Mouse (Mus musculus) hindbrain, embryonic 13.5 days (tissue): ENCODE measurements around the gene Atp13a3. TPM values are rescaled to one million over a fixed set of nuclear protein-coding genes. Genes with fewer than 3 reads are reported as not detected.

Source experiments
- ATAC-seq: fragments of 200-750 bp; cut with Nextera tagmentation; 2 replicates; pipeline ENCODE4 v1.8.0; 2017; ENCODE audit warnings: moderate TSS enrichment; ENCODE audit not compliant: low FRiP score
- H3K27ac ChIP-seq: fragments of 300-500 bp; sonication (generic); 2 replicates; pipeline ENCODE4 v1.5.1; 2015; ENCODE audit warnings: inconsistent platforms, mild to moderate bottlenecking, moderate library complexity
- H3K27me3 ChIP-seq: fragments of 300-500 bp; sonication (generic); 2 replicates; pipeline ENCODE4 v1.6.1; 2015; ENCODE audit warnings: mild to moderate bottlenecking, inconsistent platforms
- H3K36me3 ChIP-seq: fragments of 300-500 bp; sonication (generic); 2 replicates; pipeline ENCODE4 v1.6.1; 2015; ENCODE audit warnings: mild to moderate bottlenecking, inconsistent platforms
- H3K4me1 ChIP-seq: fragments of 300-500 bp; sonication (generic); replicated peaks from 2 replicates; pipeline ENCODE4 v1.6.1; 2015; ENCODE audit warnings: inconsistent platforms
- H3K4me2 ChIP-seq: fragments of 300-500 bp; sonication (generic); 2 replicates; pipeline ENCODE4 v1.6.1; 2015; ENCODE audit warnings: inconsistent platforms, mild to moderate bottlenecking, moderate library complexity
- H3K4me3 ChIP-seq: fragments of 300-500 bp; sonication (generic); 2 replicates; pipeline ENCODE4 v1.5.1; 2015; ENCODE audit warnings: mild to moderate bottlenecking, inconsistent platforms
- H3K9ac ChIP-seq: fragments of 300-500 bp; sonication (generic); 2 replicates; pipeline ENCODE4 v1.6.1; 2015; ENCODE audit warnings: mild to moderate bottlenecking, inconsistent platforms
- H3K9me3 ChIP-seq: fragments of 300-500 bp; sonication (generic); 2 replicates; pipeline ENCODE4 v1.6.1; 2016; ENCODE audit warnings: inconsistent platforms
- WGBS: fragments of 180-500 bp; shearing (Covaris S2); methylation state at CpG from one replicate; pipeline ENCODE4 v1.1.7; 2015; 5-methylcytosine and 5-hydroxymethylcytosine counted together
- polyA plus RNA-seq: library from polyadenylated mRNA; unstranded; fragments of >200 nt; fragmentation: Nextera tagmentation; extraction: Ambion mirVana; gene quantifications from 2 replicates; pipeline ENCODE4 v1.2.1, GENCODE M21; 2015

The Atp13a3 gene
- polyA plus RNA-seq, 1 experiment from 2014 or later, result 7.4 TPM

DNA sequence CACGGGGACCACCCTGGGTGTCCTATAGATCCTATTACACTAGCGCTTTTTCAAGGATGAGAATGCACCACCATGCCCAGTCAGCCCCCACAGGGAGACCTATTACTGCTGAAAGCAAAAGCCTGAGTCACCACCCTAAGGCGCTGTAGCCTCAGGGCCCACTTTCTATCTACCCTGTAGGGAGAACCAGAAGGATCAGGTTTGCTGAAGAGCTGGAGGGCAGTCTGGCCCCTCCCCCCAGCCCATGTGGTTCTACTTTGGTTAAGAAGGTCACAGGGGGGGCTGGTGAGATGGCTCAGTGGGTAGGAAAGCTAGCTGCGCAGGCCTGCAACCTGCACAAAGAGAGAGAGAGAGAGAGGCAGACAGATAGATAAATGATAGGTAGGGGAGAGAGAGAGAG is 120.1 kb downstream of the Atp13a3 start:
- Histone ChIP-seq H3K36me3 (no peaks in the 10 kb centered on the region), H3K27me3 (peaks cover 70% of the 10 kb centered on the region), H3K9me3 (no peaks in the 10 kb centered on the region), H3K4me2 (no peak overlapping the region), H3K4me3 (no peak overlapping the region), H3K4me1 (peaks cover 22% of the 10 kb centered on the region), H3K9ac (no peak overlapping the region), H3K27ac (no peak overlapping the region)
- WGBS, result 60% methylated on average over 4 of the region's 4 CpGs
- no peak for ATAC-seq

- no peaks in the 10 kb centered on the region for H3K9me3 ChIP-seq
- H3K4me2 ChIP-seq, result peak overlapping the region; percentile 51
- no peak overlapping the region for H3K9ac ChIP-seq
- WGBS, result 1% methylated on average over 15 of the region's 15 CpGs
- peak; percentile 61 for ATAC-seq
- peak overlapping the region; percentile 21 for H3K4me3 ChIP-seq
- peaks cover 78% of the 10 kb centered on the region for H3K27me3 ChIP-seq
- peaks cover 15% of the 10 kb centered on the region for H3K4me1 ChIP-seq
- no peaks in the 10 kb centered on the region for H3K36me3 ChIP-seq
- no peak overlapping the region for H3K27ac ChIP-seq
Measured at GRCm38 (mm10) chr16:30283743-30284337, 121.9 kb downstream of the Atp13a3 start.

DNA sequence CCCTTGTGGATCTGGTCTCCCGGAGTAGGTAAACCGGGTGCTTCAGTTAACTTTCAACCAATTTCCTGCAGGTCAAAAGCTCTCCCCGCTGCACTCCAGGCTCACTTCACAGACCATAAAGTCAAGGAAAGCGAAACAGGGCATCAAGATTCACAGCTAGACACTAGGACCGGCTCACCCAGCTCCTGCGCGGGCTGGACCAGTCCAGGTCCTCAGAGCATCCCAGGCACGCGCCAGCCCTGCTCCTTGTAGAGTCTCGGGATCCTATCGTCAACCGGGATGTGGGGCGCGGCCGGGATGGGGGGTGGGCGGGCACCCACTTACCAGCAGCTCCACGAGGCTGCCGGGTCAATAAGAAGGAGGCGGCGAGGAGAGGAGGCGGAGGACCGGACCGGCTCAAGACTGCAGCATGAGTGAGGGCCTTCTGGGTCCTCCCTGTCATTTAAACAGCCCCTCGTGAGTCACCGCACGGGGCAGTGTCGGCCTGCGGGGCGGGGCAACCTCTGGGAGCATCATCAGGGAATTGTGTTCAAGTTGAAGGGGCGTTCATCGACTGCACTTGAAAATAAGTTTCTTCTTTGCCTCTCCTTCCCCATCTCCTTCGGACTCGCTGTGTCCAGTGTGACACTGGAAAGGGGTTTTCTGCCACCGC is 122.8 kb downstream of the Atp13a3 start, which contains the start of gene Lrrc15:
TSS of gene Lrrc15 (minus strand) at position 413 of the 652 bp plus-strand sequence.
- Histone ChIP-seq H3K9me3 (no peaks in the 10 kb centered on the region), H3K4me3 (peak within 1 kb of the TSS; percentile 27), H3K4me2 (peak within 1 kb of the TSS; percentile 51), H3K27me3 (peaks cover 69% of the 10 kb centered on the region), H3K4me1 (peaks cover 20% of the 10 kb centered on the region), H3K9ac (0 out of 2 replicates have a peak within 1 kb of the TSS, but pooled peaks have one; percentile 55), H3K27ac (no peak within 1 kb of the TSS), H3K36me3 (no peaks in the 10 kb centered on the region)
- 0 out of 2 replicates have a peak, but pooled peaks have one; percentile 22 for ATAC-seq
- WGBS, result 7% methylated on average over 34 of the region's 34 CpGs

DNA sequence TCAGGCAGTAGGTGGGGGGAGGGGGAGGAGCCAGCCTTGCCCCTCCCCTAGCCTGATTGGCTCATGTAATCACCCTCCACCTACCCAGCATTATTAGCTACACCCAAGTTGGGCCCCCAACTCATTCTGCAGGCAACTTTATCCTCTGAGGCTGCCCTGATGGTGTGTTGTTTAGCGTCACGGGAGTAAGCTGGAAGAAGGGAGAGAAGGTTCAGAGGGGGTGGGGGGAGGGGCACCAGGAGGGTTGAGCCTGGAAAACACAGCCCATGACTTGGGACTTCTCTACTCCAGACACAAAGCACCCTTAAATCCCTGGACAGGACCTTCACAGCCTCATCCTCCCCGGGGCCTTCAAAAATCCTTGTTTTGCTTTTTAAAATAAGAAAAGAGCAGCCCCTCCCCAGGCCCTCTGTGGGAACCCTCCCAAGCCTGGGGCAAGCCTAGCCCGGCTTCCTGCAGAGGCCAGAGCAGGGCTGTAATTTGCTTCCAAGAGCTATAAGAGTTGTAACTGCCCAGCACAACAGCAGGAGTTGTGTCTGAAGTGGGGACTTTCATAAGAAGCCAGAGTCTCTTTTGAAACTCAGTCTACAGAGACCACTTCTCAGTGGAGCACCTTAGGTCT is 125.0 kb downstream of the Atp13a3 start:
- no peaks in the 10 kb centered on the region for H3K36me3 ChIP-seq
- no peak overlapping the region for H3K4me3 ChIP-seq
- H3K4me2 ChIP-seq, result no peak overlapping the region
- ATAC-seq, result no peak
- H3K9ac ChIP-seq, result no peak overlapping the region
- peaks cover 62% of the 10 kb centered on the region for H3K27me3 ChIP-seq
- H3K27ac ChIP-seq, result no peak overlapping the region
- peaks cover 21% of the 10 kb centered on the region for H3K4me1 ChIP-seq
- H3K9me3 ChIP-seq, result no peaks in the 10 kb centered on the region
- WGBS, result 20% methylated on average over 4 of the region's 4 CpGs

DNA sequence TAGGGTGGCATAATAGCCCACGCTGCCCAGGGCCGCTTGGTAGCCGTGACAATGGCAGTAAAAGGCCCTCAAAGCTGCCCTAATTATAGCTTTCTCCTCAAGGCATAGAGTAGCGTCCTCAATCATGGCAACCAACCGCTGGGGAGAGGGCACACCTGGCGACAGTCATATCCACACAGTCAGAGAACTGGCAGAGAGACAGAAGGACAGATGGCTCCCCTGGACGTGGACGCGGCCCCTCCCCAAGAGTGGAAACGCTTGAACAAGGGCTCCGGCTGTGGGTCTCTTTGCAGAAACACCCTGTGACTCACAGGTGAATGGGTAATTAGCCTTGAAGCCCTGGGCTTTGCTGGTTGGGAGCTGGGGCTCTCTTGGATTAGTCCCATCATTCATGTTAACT is 127.4 kb downstream of the Atp13a3 start:
- no peak for ATAC-seq
- 77% methylated on average over 11 of the region's 11 CpGs for WGBS

DNA sequence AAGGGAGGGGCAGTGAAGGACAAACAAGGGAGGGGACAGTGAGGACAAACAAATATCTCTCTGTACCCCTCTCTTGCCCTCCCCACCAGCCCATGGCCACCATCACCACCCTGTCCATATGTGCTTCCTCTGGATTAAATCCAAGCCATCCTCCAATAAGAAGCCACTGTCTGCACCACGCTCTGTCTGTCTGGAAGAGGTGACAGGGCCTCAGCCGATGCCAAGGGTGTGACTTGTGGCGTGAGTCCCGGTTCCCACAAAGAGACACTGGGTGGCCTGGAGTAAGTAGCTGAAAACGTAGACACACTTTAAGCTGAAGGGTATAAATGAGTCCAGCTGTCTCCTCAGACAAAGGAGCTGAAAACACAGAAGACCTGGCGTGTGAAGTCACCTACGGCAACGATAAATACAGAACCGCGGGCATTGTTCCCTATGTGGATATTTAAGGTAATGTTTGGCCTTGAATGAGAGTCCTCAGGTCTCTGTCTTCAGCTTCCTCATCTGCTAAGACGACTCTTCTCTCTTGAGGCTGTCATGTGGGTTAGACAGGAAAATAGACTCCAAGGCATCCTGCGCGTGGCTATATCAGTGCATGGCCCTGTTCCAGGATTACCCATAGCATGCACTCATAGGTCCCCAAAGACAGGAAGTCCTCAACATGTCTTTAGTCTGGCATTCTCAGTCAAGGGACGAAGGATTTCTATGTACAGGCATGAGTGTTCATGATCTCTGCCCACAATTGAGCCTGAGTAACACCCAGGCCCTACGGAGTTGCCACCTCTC is 130.0 kb downstream of the Atp13a3 start:
- no peak overlapping the region for H3K4me3 ChIP-seq
- 74% methylated on average over 15 of the region's 15 CpGs for WGBS

More for the DNA sequence above, 127.4 kb downstream of the Atp13a3 start:
- peaks cover 50% of the 10 kb centered on the region for H3K27me3 ChIP-seq
- no peak overlapping the region for H3K9ac ChIP-seq
- peaks cover 12% of the 10 kb centered on the region for H3K4me1 ChIP-seq
- no peaks in the 10 kb centered on the region for H3K36me3 ChIP-seq
- no peaks in the 10 kb centered on the region for H3K9me3 ChIP-seq
- no peak overlapping the region for H3K4me2 ChIP-seq
- H3K4me3 ChIP-seq, result no peak overlapping the region
- no peak overlapping the region for H3K27ac ChIP-seq

DNA sequence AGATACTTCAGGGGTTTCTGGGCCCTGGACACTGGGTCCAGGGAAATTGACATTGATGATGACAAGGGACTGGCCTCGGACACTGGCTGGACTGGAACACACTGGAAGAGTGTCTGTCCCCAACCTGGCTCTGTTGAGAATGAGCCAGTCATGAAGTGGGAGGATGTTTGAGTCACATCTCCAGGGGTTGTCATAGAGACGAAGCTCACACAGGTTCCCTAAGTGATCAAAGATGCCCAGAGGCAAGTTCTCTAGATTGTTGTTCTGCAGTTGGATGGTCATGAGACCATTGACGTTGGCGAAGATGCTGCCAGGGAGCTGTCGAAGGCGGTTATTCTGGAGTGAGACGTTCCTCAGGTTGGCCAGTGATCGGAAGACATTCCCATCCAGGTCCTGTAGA is 132.7 kb downstream of the Atp13a3 start:
- H3K27ac ChIP-seq, result no peak overlapping the region
- 91% methylated on average over 8 of the region's 8 CpGs for WGBS
- H3K9me3 ChIP-seq, result no peaks in the 10 kb centered on the region
- ATAC-seq, result no peak
- H3K4me3 ChIP-seq, result no peak overlapping the region
- H3K4me2 ChIP-seq, result no peak overlapping the region
- H3K4me1 ChIP-seq, result peaks cover 9% of the 10 kb centered on the region
- no peaks in the 10 kb centered on the region for H3K36me3 ChIP-seq
- H3K27me3 ChIP-seq, result peaks cover 27% of the 10 kb centered on the region
- no peak overlapping the region for H3K9ac ChIP-seq

More for the DNA sequence above, 130.0 kb downstream of the Atp13a3 start:
- Histone ChIP-seq H3K9ac (no peak overlapping the region), H3K9me3 (no peaks in the 10 kb centered on the region), H3K36me3 (no peaks in the 10 kb centered on the region), H3K27ac (no peak overlapping the region), H3K4me1 (peaks cover 13% of the 10 kb centered on the region), H3K4me2 (no peak overlapping the region), H3K27me3 (peaks cover 26% of the 10 kb centered on the region)
- no peak for ATAC-seq

DNA sequence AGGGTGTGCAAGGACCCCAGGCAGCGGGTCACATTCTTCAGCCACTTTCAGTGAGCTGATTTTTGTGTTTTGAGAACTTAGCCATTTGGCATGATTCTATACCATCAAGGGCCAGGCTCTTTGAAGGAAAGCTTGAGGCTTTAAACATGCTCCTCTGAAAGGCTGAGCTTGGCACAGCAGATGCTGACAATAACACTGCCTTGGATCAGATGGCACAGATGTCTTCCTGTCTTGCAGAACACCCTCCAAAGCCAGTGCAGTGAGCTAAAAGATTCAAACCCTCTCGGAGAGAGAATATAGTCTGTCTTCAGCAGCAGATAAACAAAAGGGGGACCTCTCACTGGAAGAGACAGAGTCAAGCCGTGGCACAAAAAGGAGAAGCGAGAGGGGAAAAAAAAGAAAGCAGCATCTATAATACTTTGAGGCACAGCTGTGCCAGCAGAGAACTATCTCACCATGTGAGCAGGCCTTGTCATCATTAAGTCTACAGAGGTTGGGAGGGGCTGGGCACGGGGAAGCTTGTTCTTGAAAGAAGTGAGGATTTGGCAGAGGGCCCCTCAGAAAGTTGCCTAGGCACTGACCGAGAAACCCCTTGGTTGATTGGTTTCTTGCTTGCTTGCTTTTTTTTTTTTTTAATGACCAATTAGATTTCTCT is 133.7 kb downstream of the Atp13a3 start:
- no peaks in the 10 kb centered on the region for H3K9me3 ChIP-seq
- no peak overlapping the region for H3K27ac ChIP-seq
- H3K36me3 ChIP-seq, result no peaks in the 10 kb centered on the region
- no peak for ATAC-seq
- no peak overlapping the region for H3K4me3 ChIP-seq
- 53% methylated on average over 6 of the region's 6 CpGs for WGBS
- H3K9ac ChIP-seq, result no peak overlapping the region
- H3K4me1 ChIP-seq, result peaks cover 7% of the 10 kb centered on the region
- no peak overlapping the region for H3K4me2 ChIP-seq
- H3K27me3 ChIP-seq, result peaks cover 30% of the 10 kb centered on the region

GRCm38 (mm10) chr16:30271223-30271761 is 134.5 kb downstream of the Atp13a3 start:
- no peak for ATAC-seq
- 71% methylated on average over 8 of the region's 8 CpGs for WGBS
- Histone ChIP-seq H3K9ac (no peak overlapping the region), H3K27ac (no peak overlapping the region), H3K4me2 (no peak overlapping the region), H3K9me3 (no peaks in the 10 kb centered on the region), H3K27me3 (peaks cover 29% of the 10 kb centered on the region), H3K36me3 (no peaks in the 10 kb centered on the region), H3K4me3 (no peak overlapping the region), H3K4me1 (peaks cover 7% of the 10 kb centered on the region)

DNA sequence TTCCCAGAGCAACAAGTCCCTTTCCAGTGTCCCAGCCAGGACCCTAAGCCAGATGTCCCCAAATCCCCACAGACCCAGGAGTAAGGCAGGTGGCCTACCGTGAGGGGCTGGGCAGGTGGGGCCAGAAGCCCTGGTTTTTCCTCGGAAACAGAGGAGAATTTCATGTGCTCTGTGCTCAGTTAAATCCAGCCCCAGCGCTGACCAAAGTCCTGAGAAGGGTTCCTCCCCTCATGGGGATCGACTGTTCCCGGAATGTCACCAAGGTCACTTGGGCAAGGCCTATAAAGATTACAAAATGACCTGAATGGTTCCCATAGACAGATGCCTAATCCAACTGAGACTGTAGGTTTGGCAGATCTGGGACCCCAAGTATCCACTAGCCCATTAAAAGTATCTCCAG is 138.4 kb downstream of the Atp13a3 start, which contains the start of gene Cpn2:
TSS of gene Cpn2 (minus strand) at position 141 of the 400 bp plus-strand sequence.
- Histone ChIP-seq H3K36me3 (no peaks in the 10 kb centered on the region), H3K4me1 (peaks cover 7% of the 10 kb centered on the region), H3K9me3 (no peaks in the 10 kb centered on the region), H3K27me3 (peaks cover 32% of the 10 kb centered on the region), H3K9ac (no peak within 1 kb of the TSS), H3K4me2 (no peak within 1 kb of the TSS), H3K4me3 (no peak within 1 kb of the TSS), H3K27ac (no peak within 1 kb of the TSS)
- ATAC-seq, result no peak
- 74% methylated on average over 5 of the region's 5 CpGs for WGBS

GRCm38 (mm10) chr16:30266561-30266960 is 139.2 kb downstream of the Atp13a3 start:
- no peak for ATAC-seq
- Histone ChIP-seq H3K27me3 (peaks cover 32% of the 10 kb centered on the region), H3K9ac (no peak overlapping the region), H3K4me2 (no peak overlapping the region), H3K9me3 (no peaks in the 10 kb centered on the region), H3K36me3 (no peaks in the 10 kb centered on the region), H3K4me1 (peaks cover 4% of the 10 kb centered on the region; the same call in 1 of the 2 replicates), H3K27ac (no peak overlapping the region), H3K4me3 (no peak overlapping the region)
- 78% methylated on average over 5 of the region's 5 CpGs for WGBS
